Mouse (Mus musculus) megakaryocyte, adult 5-6 weeks (primary cell): ENCODE measurements around the gene Cep57l1. TPM values are rescaled to one million over a fixed set of nuclear protein-coding genes. Genes with fewer than 3 reads are reported as not detected.

Experiments used
- ATAC-seq: 2 replicates; pipeline ENCODE4 v1.8.0; 2016; ENCODE audit warnings: mild to moderate bottlenecking, inconsistent platforms; ENCODE audit not compliant: poor library complexity, severe bottlenecking
- total RNA-seq, 2 experiments: library from RNA; stranded (forward) in 1 of 2; stranded (reverse) in 1 of 2; fragments of 153-499, 151-499 nt in 1 of 2; fragments of 221-1000, 200-1000 nt in 1 of 2; gene quantifications; 2 replicates each; pipeline versions ENCODE4 v1.2.3 to v1.2.4; 2015 to 2017

The Cep57l1 gene
- total RNA-seq, 2 experiments from 2014 or later: 18.6 to 28.0 TPM

- ATAC-seq: no peak
Observed at GRCm38 (mm10) chr10:41818036-41818732, 8.5 kb upstream of the Cep57l1 start.

- ATAC-seq: no peak
Observed at GRCm38 (mm10) chr10:41816516-41816915, 6.8 kb upstream of the Cep57l1 start.

GRCm38 (mm10) chr10:41814305-41814853, 4.7 kb upstream of the Cep57l1 start:
- ATAC-seq: no peak

- ATAC-seq: no peak
Observed at GRCm38 (mm10) chr10:41812566-41812965, 2.9 kb upstream of the Cep57l1 start.

- ATAC-seq: peak; percentile 6
Observed at GRCm38 (mm10) chr10:41810564-41811455, 1.1 kb upstream of the Cep57l1 start.

DNA sequence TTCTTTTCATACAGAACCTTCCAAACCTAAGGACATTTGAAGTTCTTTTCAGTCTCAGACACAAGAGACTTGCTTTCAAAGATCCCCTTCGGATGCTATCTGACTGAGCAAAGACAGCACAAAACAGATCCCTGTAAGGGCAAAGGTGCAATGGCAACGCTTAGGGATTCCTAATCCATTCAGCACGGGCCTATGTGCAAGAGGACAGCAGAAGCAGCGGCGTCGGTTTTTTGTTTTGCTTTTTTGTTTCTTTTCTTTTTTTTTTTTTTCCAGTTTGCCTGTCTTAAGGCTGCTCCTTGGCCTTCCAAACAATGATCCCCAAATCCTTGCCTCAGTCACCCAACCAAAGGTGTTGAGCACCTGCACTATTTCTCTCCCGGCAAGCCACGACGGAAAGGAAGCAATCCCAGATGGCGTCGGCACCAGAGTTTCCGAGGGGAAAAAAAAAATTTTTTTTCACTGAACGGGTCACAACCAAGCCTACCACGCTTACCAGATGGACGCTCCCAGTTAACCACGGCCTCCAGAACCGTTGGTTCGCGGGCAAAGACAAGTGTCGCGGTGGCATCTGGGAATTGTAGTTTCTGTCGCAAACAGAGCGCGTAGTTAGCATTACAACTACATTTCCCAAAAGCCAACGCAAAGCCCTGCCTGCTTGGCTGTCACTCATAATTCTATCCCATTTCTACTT, 446 bp downstream of the Cep57l1 start:
- ATAC-seq: peak; percentile 85

- ATAC-seq: no peak
Observed at GRCm38 (mm10) chr10:41805729-41806355, 3.8 kb downstream of the Cep57l1 start.

- ATAC-seq: no peak
Observed at GRCm38 (mm10) chr10:41804711-41805110, 5.0 kb downstream of the Cep57l1 start.

- no peak for ATAC-seq
Observed at GRCm38 (mm10) chr10:41803467-41803866, 6.2 kb downstream of the Cep57l1 start.

- ATAC-seq: no peak
Observed at GRCm38 (mm10) chr10:41797253-41797652, 12.4 kb downstream of the Cep57l1 start.

DNA sequence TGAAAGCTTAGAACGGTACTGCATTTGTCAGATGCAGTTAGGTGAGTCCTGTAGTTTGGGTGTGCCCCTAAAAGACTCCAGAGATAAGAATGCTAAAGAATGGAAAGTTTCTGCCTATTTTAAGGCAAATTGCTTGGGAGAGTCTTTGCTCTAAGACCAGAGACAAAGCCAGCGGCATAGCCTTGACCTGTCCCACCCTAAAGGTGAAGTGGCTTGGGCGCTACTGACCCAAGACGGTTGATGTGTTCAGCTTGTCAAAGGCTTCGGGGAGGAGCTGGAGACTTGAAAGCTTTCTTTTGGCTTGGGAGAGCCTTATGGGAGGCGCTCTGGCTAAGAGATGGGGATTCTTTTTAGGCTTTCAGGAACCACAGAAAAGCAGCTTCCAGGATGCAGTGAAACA, 17.3 kb downstream of the Cep57l1 start:
- ATAC-seq: no peak

- ATAC-seq: no peak
Observed at GRCm38 (mm10) chr10:41767254-41767653, 42.4 kb downstream of the Cep57l1 start.

- no peak for ATAC-seq
Observed at GRCm38 (mm10) chr10:41766280-41766679, 43.4 kb downstream of the Cep57l1 start.

DNA sequence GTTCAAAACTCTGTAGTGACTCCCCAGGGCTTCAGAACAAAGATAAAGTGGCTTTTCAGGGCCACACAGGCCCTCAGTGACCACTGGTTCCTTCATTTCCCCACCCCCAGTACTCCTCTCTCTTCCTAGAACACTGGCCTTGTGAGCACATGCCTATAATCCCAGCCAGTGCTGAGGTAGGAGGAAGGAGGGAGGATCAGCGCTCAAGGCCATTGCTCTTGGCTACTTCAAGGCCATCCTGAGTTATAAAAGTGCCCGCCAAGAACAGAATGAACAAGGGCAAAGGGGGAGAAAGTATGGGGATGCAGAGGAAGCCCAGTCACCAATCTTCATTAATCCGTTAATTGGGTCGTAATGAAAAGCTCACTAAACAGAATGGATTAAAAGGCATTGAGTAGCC, 44.1 kb downstream of the Cep57l1 start:
- ATAC-seq: no peak

GRCm38 (mm10) chr10:41763741-41764385, 45.8 kb downstream of the Cep57l1 start:
- no peak for ATAC-seq

GRCm38 (mm10) chr10:41760866-41761265, 48.8 kb downstream of the Cep57l1 start:
- ATAC-seq: no peak

- ATAC-seq: no peak
Observed at GRCm38 (mm10) chr10:41758041-41758440, 51.6 kb downstream of the Cep57l1 start.

- ATAC-seq: no peak
Observed at GRCm38 (mm10) chr10:41757226-41757625, 52.4 kb downstream of the Cep57l1 start.

DNA sequence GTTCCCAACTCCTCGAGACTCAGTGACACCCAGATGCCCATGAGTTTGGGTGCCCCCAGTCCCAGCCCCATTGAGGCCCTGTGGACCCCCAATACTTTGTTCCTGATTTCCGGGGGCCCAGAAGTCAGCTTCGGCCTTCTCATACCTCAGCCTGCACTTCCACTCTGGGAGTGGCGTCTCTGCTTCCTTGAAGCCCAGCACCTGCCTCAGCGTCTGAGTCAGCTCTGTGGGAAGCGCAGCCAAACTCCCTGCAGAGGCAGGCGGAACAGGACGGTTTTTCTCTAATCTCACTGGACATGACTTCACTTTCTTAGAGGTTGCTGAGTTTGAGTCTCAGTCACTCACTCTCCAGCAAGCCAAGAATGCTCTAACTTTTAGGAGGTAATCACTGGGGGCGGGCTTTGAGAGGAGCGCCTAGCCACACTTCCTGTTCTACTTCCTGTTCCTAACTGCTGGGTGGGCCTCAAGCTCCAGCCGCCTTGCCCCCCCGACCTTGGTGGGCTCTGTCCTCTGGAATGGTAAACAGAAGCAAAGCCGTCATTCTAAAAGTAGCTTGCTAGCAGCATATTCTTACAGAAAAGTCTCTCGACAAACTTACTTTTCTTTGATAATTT, 57.7 kb downstream of the Cep57l1 start:
- ATAC-seq: peak; percentile 77

GRCm38 (mm10) chr10:41749306-41749705, 60.4 kb downstream of the Cep57l1 start:
- ATAC-seq: no peak
